Mouse (Mus musculus) frontal cortex, adult 2 months (tissue): ENCODE measurements around the gene Kif19a. TPM values are rescaled to one million over a fixed set of nuclear protein-coding genes. Genes with fewer than 3 reads are reported as not detected.

Experiments used
- polyA plus RNA-seq: library from polyadenylated mRNA; depleted of rRNA; stranded (reverse); fragments of >200 nt; gene quantifications from 2 replicates; pipeline ENCODE4 v1.2.3, GENCODE M21; 2012; rRNA removed

Gene Kif19a
- polyA plus RNA-seq, 1 experiment: 5.8 TPM

Other genes with a start within 250 kb of the Kif19a start
- 1,969 and 2,066 TPM in 2 replicates for gene Rpl38, start 96.9 kb upstream of the Kif19a start, polyA plus RNA-seq
- gene Ttyh2, start 90.0 kb upstream of the Kif19a start, polyA plus RNA-seq: 19.0 and 20.1 TPM in 2 replicates
- gene Dnaic2, start 38.0 kb upstream of the Kif19a start, polyA plus RNA-seq: 2.5 and 2.9 TPM in 2 replicates
- 55.1 and 55.7 TPM in 2 replicates for gene Btbd17, start 30.6 kb downstream of the Kif19a start, polyA plus RNA-seq
- 0.08 TPM in 1 of 2 replicates, not detected in the other for gene Gpr142, start 33.5 kb downstream of the Kif19a start, polyA plus RNA-seq
- gene Gprc5c, start 85.8 kb downstream of the Kif19a start, polyA plus RNA-seq: 3.5 and 4.7 TPM in 2 replicates
- gene Cd300a, start 124.7 kb downstream of the Kif19a start, polyA plus RNA-seq: 0.54 and 0.57 TPM in 2 replicates
- gene Cd300lb, start 169.0 kb downstream of the Kif19a start, polyA plus RNA-seq: 0.22 and 0.59 TPM in 2 replicates
- gene Cd300c, start 203.8 kb downstream of the Kif19a start, polyA plus RNA-seq: not detected in 2 replicates
- 0.08 and 0.16 TPM in 2 replicates for gene Cd300ld, start 224.5 kb downstream of the Kif19a start, polyA plus RNA-seq
- gene Cd300c2, start 236.5 kb downstream of the Kif19a start, polyA plus RNA-seq: 5.3 and 7.1 TPM in 2 replicates